Mouse (Mus musculus): ENCODE results near the gene Adh6a. TPM values are rescaled to one million over a fixed set of nuclear protein-coding genes. Genes with fewer than 3 reads are reported as not detected.
"Not testable (repeated sequence)": the region's sequence is repeated elsewhere in the genome, so short reads cannot be mapped to it uniquely, and the experiment has no call there.

Adh6a gene
- polyA plus RNA-seq, 1 experiment from 2014 or later: 1.7 TPM

DNA sequence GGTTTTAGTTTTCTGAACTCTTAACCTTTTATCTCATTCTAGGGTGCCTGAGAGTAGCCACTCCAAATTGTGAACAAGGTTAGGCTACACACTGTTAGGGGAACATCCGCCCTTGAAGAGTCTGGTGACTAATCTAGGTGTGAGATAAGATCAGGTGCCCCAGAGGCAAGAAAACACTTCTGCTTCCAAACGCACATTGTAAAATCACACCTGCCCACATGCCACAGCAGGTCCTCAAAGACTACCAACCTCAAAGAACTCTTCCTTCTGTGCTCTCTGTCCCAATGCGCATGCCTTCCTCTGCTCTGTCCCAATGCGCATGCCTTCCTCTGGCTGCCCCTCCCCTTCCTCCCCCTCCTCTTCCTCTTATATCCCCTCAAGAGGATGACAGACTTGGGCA lies 21.2 kb downstream of the Adh6a start:
- 67% methylated on average over 4 of the region's 4 CpGs for WGBS

DNA sequence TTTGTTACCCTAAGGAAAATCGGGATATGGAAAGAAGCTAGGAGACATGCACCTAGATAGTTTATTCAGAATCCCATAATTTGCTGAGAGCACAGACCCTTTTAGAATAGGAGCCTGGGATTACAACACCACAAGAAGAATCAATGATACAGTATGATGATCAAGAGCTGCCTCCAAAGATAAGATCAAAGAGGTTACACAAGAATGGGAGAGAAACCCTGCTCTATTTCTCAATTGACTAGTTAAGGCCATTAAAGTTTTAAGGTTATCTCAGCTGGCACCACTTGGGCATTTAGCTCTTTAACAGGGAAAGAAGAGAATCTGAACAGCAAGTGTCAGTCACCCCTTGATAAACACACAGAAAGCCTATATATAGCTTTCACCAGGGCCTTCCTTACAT lies 22.5 kb downstream of the Adh6a start:
- Histone ChIP-seq H3K27me3 (replicated peaks) (no peaks in the 10 kb centered on the region), H3K9me3 (no peaks in the 10 kb centered on the region), H3K9ac (no peak overlapping the region), H3K4me3 (replicated peaks) (no peak overlapping the region), H3K27ac (no peak overlapping the region), H3K4me1 (replicated peaks) (no peaks in the 10 kb centered on the region), H3K4me2 (replicated peaks) (no peak overlapping the region), H3K36me3 (no peaks in the 10 kb centered on the region)
- no peak for ATAC-seq
- 82% methylated on average over 1 of the region's 1 CpGs for WGBS

More for the DNA sequence above, 21.2 kb downstream of the Adh6a start:
- no peak overlapping the region for H3K9ac ChIP-seq
- ATAC-seq: no peak
- H3K4me1 ChIP-seq (replicated peaks): no peaks in the 10 kb centered on the region
- no peaks in the 10 kb centered on the region for H3K9me3 ChIP-seq
- H3K36me3 ChIP-seq: no peaks in the 10 kb centered on the region
- no peak overlapping the region for H3K27ac ChIP-seq
- H3K4me3 ChIP-seq (replicated peaks): no peak overlapping the region
- H3K27me3 ChIP-seq (replicated peaks): no peaks in the 10 kb centered on the region
- no peak overlapping the region for H3K4me2 ChIP-seq (replicated peaks)

DNA sequence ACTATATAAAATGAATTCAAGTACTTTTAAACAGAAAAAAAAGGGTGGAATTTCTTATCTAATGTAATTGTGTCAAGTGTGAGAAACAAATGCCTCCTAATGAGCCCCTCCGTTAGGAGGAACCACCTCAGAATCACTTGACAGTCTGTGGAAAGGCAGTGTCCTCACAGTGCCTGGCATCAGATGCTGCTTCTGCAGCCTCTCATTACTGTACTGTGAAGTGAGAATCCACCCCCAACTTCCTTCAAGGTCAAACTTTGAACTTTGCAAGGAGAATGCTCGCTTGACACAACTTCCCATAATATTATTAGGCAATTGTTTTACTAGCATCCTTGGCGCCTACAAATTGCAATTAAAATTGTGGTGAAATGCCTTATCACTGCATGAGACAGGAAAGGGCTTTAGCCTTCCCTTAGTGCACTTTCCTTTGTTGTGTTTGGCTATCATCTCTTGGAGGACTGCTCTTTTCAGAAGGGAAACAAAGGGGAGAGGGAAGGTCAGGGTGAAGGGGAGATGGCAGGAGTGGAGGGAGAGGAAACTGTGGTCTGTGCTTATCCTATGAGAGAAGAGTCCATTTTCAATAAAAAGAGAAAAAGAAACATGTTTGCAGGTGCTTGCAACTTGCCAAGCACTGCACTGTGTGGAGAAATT lies 23.1 kb downstream of the Adh6a start:
- Histone ChIP-seq H3K9ac (no peak overlapping the region), H3K4me2 (replicated peaks) (no peak overlapping the region), H3K27ac (no peak overlapping the region), H3K27me3 (replicated peaks) (no peaks in the 10 kb centered on the region), H3K36me3 (no peaks in the 10 kb centered on the region), H3K4me3 (replicated peaks) (no peak overlapping the region), H3K9me3 (no peaks in the 10 kb centered on the region), H3K4me1 (replicated peaks) (no peaks in the 10 kb centered on the region)
- 57% methylated on average over 3 of the region's 3 CpGs for WGBS
- no peak for ATAC-seq

DNA sequence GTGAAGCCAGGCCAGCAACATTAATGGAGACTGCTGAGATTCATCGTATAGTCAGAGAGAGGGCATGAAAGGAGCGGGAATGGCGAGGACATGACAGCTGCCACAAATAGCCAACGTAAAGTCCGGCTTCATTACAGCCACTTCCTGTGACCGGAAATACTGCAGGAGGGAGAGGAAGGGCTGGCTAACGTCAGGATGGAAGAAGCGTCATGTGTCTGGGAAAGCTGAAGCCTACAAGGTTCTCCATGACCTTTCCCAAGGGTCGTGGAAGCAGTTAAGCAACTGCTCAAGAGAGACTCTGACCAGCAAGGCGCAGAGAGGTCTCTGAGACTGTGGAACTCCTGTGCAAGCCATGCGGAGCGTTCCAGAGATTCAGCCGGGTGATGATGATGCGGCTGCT lies 28.4 kb downstream of the Adh6a start, which contains the start of gene Adh6b:
Adh6b (plus strand) TSS at position 305 of the 400 bp plus-strand sequence.
- no peaks in the 10 kb centered on the region for H3K27me3 ChIP-seq (replicated peaks)
- H3K9ac ChIP-seq: no peak within 1 kb of the TSS
- no peaks in the 10 kb centered on the region for H3K9me3 ChIP-seq
- no peak within 1 kb of the TSS for H3K4me3 ChIP-seq (replicated peaks)
- no peaks in the 10 kb centered on the region for H3K36me3 ChIP-seq
- no peak within 1 kb of the TSS for H3K27ac ChIP-seq
- WGBS: 63% methylated on average over 14 of the region's 14 CpGs
- no peak within 1 kb of the TSS for H3K4me2 ChIP-seq (replicated peaks)
- ATAC-seq: no peak
- H3K4me1 ChIP-seq (replicated peaks): no peaks in the 10 kb centered on the region

DNA sequence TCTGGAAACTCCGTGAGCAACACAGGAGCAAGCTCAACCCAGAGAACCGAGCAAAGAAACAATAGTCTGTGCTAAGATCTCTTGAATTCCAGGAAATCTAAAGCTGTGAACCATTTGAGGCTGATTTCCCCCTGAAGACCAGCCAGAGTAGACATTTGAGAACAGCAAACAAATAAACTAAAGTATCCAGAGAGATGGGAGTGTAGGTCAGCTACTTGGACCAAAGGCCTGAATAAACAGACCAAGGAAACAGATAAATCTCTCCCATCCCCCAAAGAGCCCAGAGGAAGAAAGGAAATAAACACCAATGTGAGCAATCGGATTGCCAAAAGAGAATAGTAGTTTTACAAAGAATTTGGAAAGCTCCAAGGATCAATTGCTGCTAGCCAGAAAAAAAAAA lies 34.0 kb downstream of the Adh6a start:
- H3K27me3 ChIP-seq (replicated peaks): no peaks in the 10 kb centered on the region
- 47% methylated on average over 3 of the region's 3 CpGs for WGBS
- H3K27ac ChIP-seq: no peak overlapping the region
- H3K4me3 ChIP-seq (replicated peaks): no peak overlapping the region
- H3K4me1 ChIP-seq (replicated peaks): no peaks in the 10 kb centered on the region
- no peak for ATAC-seq
- H3K36me3 ChIP-seq: no peaks in the 10 kb centered on the region
- no peaks in the 10 kb centered on the region for H3K9me3 ChIP-seq
- no peak overlapping the region for H3K9ac ChIP-seq
- H3K4me2 ChIP-seq (replicated peaks): no peak overlapping the region

DNA sequence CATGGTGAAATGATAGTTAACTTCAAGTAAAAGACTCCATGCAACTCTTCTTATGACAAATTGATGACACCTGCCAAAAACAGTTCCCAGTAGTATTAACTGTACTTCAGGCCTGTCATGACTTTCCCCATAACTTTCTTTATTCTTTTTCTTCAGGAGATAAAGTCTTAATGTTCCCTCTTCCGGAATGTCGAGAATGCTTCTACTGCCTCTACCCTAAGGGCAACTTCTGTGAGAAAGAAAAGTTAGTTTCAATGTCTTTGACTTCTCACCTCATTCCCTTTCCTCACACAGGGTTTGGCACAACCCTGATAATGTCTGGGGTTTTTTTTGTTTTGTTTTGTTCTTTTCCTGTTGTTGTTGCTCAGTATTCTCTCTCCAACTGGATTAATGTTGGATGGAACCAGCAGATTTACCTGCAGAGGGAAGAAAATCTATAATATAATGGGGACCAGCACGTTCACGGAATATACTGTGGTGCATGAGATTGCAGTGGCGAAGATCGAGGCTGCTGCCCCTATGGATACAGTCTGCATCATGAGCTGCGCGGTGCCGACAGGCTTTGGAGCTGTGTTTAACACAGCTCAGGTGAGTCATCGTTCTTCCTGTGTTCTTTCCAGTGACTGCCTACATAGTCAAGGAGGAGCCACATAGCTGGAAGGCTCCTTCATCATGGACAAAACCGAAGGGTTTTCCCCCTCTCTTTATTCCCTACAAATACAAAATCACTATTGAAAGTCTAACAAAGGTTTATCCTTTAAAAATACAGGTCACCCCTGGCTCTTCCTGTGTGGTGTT lies 39.1 kb downstream of the Adh6a start:
- ATAC-seq: no peak
- no peaks in the 10 kb centered on the region for H3K9me3 ChIP-seq
- no peaks in the 10 kb centered on the region for H3K36me3 ChIP-seq
- WGBS: 93% methylated on average over 11 of the region's 11 CpGs
- no peak overlapping the region for H3K27ac ChIP-seq
- H3K4me3 ChIP-seq (replicated peaks): no peak overlapping the region
- no peaks in the 10 kb centered on the region for H3K27me3 ChIP-seq (replicated peaks)
- no peaks in the 10 kb centered on the region for H3K4me1 ChIP-seq (replicated peaks)
- no peak overlapping the region for H3K9ac ChIP-seq
- H3K4me2 ChIP-seq (replicated peaks): no peak overlapping the region

DNA sequence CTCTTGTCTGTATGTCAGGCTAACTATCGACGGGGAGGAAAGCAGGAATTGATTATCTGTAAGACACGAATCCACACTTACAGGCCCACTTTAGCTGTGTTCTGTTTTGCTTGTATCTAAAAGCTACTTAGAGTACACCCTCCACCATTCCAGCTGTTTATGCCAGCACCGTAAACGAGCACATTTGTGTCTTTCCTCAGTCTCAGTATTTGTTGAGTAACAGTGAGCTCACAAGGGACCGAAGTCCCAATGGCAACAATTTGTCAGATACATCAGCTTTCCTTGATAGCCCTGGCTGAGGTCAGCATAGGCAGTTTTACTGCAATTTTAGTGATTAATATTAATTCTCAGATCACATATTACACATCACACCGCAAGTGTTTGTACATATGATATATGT lies 45.8 kb downstream of the Adh6a start:
- no peaks in the 10 kb centered on the region for H3K27me3 ChIP-seq (replicated peaks)
- no peak overlapping the region for H3K27ac ChIP-seq
- no peak for ATAC-seq
- H3K9ac ChIP-seq: no peak overlapping the region
- no peak overlapping the region for H3K4me3 ChIP-seq (replicated peaks)
- H3K9me3 ChIP-seq: no peaks in the 10 kb centered on the region
- H3K36me3 ChIP-seq: no peaks in the 10 kb centered on the region
- H3K4me2 ChIP-seq (replicated peaks): no peak overlapping the region
- no peaks in the 10 kb centered on the region for H3K4me1 ChIP-seq (replicated peaks)
- 76% methylated on average over 7 of the region's 7 CpGs for WGBS

DNA sequence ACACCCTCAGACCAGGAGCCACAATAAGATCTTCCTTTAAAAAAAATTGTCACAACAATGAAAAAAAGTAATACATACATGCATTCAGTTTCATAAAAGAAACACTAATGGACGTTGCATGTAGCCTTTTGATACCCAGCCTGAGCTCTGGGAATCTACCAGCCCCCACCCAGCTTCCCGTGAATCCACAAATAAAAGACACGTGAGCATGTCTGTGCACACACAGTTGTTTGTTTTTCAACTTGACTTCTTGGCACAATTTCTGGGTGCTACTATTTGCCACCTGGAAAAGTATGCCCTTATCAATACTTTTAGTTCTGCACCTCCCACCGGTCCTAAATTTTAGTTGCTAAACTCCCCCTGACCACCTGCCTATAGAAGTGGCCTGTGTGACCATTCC lies 47.6 kb downstream of the Adh6a start:
- no peak for ATAC-seq
- H3K27ac ChIP-seq: no peak overlapping the region
- H3K9me3 ChIP-seq: no peaks in the 10 kb centered on the region
- H3K4me1 ChIP-seq (replicated peaks): no peaks in the 10 kb centered on the region
- no peak overlapping the region for H3K4me2 ChIP-seq (replicated peaks)
- 77% methylated on average over 4 of the region's 4 CpGs for WGBS
- no peak overlapping the region for H3K9ac ChIP-seq
- H3K4me3 ChIP-seq (replicated peaks): no peak overlapping the region
- H3K27me3 ChIP-seq (replicated peaks): no peaks in the 10 kb centered on the region
- H3K36me3 ChIP-seq: no peaks in the 10 kb centered on the region

DNA sequence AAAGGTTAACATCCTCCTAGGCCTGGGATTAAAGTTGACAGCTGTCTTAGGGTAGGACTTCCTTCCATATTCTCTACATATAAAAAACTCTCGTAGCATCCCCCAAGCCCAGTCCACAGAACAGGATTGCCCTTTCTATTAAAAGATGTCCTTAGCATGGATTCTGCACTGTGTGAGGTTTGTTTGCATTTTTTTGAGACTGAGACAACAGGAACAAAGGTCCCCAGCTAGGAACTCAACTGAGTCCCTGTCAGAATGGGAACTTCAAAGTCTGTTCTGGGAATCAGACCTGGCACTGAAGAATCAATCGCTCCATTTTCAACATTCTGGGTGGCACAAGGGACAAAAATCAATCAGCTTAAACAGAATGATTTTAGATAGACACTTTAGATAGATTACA lies 49.8 kb downstream of the Adh6a start:
- Histone ChIP-seq H3K4me2 (replicated peaks) (no peak overlapping the region), H3K27ac (no peak overlapping the region), H3K27me3 (replicated peaks) (no peaks in the 10 kb centered on the region), H3K4me1 (replicated peaks) (no peaks in the 10 kb centered on the region), H3K4me3 (replicated peaks) (no peak overlapping the region), H3K9me3 (no peaks in the 10 kb centered on the region), H3K9ac (no peak overlapping the region), H3K36me3 (no peaks in the 10 kb centered on the region)
- no peak for ATAC-seq
- WGBS: 84% methylated on average over 2 of the region's 2 CpGs

DNA sequence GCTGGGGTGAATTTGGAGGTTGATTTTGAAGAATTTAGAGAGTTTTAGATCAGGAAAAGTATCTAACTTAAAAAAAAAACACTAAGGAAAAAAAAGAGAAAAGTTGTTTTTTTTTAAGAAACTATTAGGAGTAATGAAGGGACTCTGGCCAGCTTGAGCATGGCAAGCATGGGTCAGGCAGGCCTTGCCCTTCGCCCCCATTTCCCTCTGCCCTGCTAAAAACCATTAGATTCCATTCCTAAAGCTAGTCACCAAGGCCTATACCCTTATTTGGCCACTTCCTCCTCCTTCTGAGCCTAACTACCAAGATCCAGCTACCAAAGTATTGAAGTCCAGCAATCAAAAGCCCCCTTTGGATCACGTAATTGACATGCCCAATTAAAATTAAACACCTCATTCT lies 53.1 kb downstream of the Adh6a start:
- Histone ChIP-seq H3K4me1 (replicated peaks) (no peaks in the 10 kb centered on the region), H3K4me3 (replicated peaks) (no peak overlapping the region), H3K9me3 (no peaks in the 10 kb centered on the region), H3K4me2 (replicated peaks) (no peak overlapping the region), H3K27ac (no peak overlapping the region), H3K9ac (no peak overlapping the region), H3K36me3 (no peaks in the 10 kb centered on the region), H3K27me3 (replicated peaks) (no peaks in the 10 kb centered on the region)
- ATAC-seq: no peak
- 80% methylated on average over 2 of the region's 2 CpGs for WGBS

DNA sequence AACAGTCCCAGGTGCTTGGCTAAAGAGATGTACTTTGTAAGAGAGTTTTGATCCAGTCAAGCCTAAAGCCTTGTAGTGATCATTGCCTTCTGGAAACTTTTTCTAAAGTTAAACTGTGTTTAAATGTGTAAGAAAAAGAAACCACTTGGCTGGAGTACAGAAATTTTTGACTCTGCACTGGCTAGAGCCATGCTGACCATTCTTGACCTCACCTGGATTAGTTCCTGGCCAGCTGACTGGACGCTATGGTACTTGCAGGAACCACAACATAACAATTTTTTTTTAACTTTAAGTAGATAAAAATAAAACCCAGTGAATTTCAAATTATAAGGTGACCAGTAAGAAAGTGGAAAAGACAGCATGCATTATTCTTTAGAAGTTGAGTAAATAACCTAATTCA lies 56.5 kb downstream of the Adh6a start:
- H3K36me3 ChIP-seq: no peaks in the 10 kb centered on the region
- H3K4me2 ChIP-seq (replicated peaks): no peak overlapping the region
- no peak overlapping the region for H3K4me3 ChIP-seq (replicated peaks)
- H3K4me1 ChIP-seq (replicated peaks): no peaks in the 10 kb centered on the region
- no peaks in the 10 kb centered on the region for H3K9me3 ChIP-seq
- ATAC-seq: no peak
- H3K27me3 ChIP-seq (replicated peaks): no peaks in the 10 kb centered on the region
- H3K27ac ChIP-seq: no peak overlapping the region
- no peak overlapping the region for H3K9ac ChIP-seq
- WGBS: 70% methylated on average over 1 of the region's 1 CpGs

DNA sequence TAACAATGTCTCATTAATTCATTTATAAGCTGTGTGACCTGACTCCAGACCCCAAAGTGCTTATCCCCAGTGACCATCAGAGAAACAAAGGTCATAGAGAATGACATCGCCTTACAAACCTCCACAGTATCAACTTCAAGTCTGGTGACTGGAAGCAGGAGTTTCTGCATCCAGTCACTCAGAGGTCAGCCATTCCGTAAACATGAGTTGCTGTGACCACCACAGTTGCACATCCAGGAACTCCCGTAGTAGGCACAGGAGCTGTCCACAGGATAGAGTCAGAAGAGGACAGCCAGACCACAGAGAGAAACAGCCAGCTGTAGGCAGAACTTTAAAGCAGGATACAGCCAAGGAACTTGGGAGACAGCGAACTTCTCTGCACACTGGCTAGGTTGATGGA lies 57.2 kb downstream of the Adh6a start:
- not testable (repeated sequence) for H3K4me2 ChIP-seq (replicated peaks); H3K9me3 ChIP-seq; H3K4me3 ChIP-seq (replicated peaks); H3K36me3 ChIP-seq; H3K27ac ChIP-seq; H3K4me1 ChIP-seq (replicated peaks); H3K9ac ChIP-seq; ATAC-seq; H3K27me3 ChIP-seq (replicated peaks)
- WGBS: 52% methylated on average over 4 of the region's 4 CpGs

DNA sequence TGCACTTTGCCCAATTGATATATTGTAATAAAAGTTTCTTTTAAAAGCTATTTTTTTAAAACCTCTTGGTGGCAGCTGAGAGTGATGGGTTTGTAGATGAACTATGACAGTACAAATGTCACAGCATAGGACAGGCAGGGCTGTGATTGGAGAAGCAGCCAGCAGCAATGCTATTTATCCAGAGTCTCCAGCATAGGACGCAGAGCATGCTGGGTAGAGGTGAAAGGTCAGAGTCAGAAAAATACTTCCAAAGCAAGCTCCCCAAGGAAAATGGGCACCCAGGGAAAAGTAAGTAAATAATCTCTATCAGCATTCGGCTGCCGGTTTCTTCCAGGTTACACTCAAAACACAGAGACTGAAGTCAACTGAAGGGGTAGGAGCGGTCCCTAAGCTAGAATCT lies 60.8 kb downstream of the Adh6a start:
- Histone ChIP-seq H3K9me3 (no peaks in the 10 kb centered on the region), H3K27ac (no peak overlapping the region), H3K27me3 (replicated peaks) (no peaks in the 10 kb centered on the region), H3K4me1 (replicated peaks) (no peaks in the 10 kb centered on the region), H3K9ac (no peak overlapping the region), H3K4me2 (replicated peaks) (no peak overlapping the region), H3K36me3 (no peaks in the 10 kb centered on the region), H3K4me3 (replicated peaks) (no peak overlapping the region)
- no peak for ATAC-seq
- 79% methylated on average over 4 of the region's 4 CpGs for WGBS
